Mouse (Mus musculus): ENCODE data around the gene Ttc22. TPM values are rescaled to one million over a fixed set of nuclear protein-coding genes. Genes with fewer than 3 reads are reported as not detected.

The Ttc22 gene
- total RNA-seq, 1 experiment from 2014 or later: not detected

GRCm38 (mm10) chr4:106647137-106647536 is 24.9 kb downstream of the Ttc22 start:
- ATAC-seq (replicated peaks; ENCODE audit: insufficient number of reproducible peaks, low FRiP score, low TSS enrichment, poor library complexity, severe bottlenecking): no peak

GRCm38 (mm10) chr4:106650833-106651527 is 28.7 kb downstream of the Ttc22 start, which contains the start of gene Pars2:
Gene Pars2, plus strand, starts transcription at chr4:106651069.
- peak; percentile 97 for ATAC-seq (replicated peaks; ENCODE audit: insufficient number of reproducible peaks, low FRiP score, low TSS enrichment, poor library complexity, severe bottlenecking)

GRCm38 (mm10) chr4:106652546-106652945 is 30.3 kb downstream of the Ttc22 start:
- ATAC-seq (replicated peaks; ENCODE audit: insufficient number of reproducible peaks, low FRiP score, low TSS enrichment, poor library complexity, severe bottlenecking): no peak

DNA sequence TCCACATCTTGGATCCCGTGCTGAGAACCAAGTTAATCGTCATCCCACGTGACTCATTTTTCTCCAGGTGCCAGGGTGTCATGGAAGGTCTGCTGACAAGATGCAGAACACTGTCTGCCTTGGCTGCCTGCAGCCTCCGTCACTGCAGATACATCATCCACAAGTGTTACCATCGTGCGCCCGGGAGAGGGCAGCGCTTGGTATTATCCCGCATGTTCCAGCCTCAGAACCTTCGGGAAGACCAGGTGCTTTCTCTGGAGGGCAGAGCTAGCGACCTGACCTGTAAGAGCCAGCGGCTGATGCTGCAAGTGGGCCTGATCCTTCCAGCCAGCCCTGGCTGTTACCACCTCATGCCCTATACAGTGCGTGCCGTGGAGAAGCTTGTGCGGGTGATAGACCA is 30.8 kb downstream of the Ttc22 start:
- ATAC-seq (replicated peaks; ENCODE audit: insufficient number of reproducible peaks, low FRiP score, low TSS enrichment, poor library complexity, severe bottlenecking): no peak

DNA sequence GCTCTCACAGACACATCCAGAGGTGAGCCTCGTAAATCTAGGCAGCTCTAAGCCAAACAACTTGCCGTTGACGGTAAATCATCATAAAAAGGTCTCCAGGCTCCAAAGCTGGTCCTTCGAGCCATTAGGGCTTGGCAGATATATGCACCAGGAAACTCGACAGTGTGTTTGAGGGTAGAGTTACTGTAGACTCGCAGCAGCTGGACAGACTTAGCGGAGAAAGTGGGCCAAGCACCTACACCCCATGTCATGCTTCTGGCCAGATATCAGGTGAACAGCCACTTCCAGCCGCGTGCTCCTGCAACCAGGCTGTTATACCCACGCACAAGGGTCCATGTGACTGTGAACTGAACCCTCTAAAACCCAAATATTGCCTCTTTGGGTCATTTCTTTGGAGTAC is 33.4 kb downstream of the Ttc22 start:
- ATAC-seq (replicated peaks; ENCODE audit: insufficient number of reproducible peaks, low FRiP score, low TSS enrichment, poor library complexity, severe bottlenecking): no peak

DNA sequence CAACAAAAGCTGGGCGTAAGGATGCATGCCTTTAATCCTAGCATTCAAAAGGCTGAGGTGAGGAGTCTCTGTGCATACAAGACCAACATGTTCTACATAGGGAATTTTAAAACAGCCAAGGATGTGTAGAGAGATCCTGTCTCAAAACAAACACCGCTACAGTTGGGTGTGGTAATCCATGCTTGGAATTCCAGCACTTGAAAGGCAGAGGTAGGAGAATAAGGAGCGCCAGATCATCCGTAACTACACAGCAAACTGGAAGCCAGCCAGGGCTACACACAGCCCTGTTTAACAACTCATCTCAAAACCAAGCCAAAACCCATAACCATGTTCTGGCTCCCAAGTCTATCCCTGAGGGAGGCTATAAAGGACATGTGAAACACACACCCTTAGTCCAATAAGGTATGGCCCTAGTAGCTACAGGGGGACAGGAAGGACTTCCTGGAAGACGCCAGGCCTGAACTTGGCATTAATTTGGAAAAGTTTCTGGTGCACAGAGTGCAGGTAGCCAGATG is 41.8 kb downstream of the Ttc22 start:
- ATAC-seq (replicated peaks; ENCODE audit: insufficient number of reproducible peaks, low FRiP score, low TSS enrichment, poor library complexity, severe bottlenecking): no peak

GRCm38 (mm10) chr4:106664697-106665096 is 42.5 kb downstream of the Ttc22 start:
- no peak for ATAC-seq (replicated peaks; ENCODE audit: insufficient number of reproducible peaks, low FRiP score, low TSS enrichment, poor library complexity, severe bottlenecking)

GRCm38 (mm10) chr4:106665269-106665668 is 43.0 kb downstream of the Ttc22 start:
- no peak for ATAC-seq (replicated peaks; ENCODE audit: insufficient number of reproducible peaks, low FRiP score, low TSS enrichment, poor library complexity, severe bottlenecking)

GRCm38 (mm10) chr4:106665673-106666072 is 43.4 kb downstream of the Ttc22 start:
- no peak for ATAC-seq (replicated peaks; ENCODE audit: insufficient number of reproducible peaks, low FRiP score, low TSS enrichment, poor library complexity, severe bottlenecking)

DNA sequence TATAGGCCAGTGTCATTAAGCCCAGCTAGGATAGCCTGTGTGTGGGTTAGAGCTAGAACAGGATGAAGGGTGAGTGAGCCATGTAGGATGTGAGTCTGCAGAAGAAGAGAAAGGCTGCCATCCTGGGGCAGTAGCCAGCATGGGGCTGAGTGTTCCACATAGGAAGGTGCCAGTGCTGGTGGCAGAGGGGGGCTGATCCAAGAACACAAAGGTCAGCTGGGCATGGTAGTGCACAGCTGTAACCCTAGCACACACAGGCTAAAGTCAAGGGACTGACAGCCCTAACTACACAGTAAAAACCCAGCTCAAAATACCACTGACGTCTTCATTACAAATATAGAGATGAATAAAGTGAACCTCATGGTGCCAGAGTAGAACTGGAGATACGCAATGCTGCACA is 44.3 kb downstream of the Ttc22 start:
- no peak for ATAC-seq (replicated peaks; ENCODE audit: insufficient number of reproducible peaks, low FRiP score, low TSS enrichment, poor library complexity, severe bottlenecking)

GRCm38 (mm10) chr4:106676749-106677148 is 54.5 kb downstream of the Ttc22 start:
- no peak for ATAC-seq (replicated peaks; ENCODE audit: insufficient number of reproducible peaks, low FRiP score, low TSS enrichment, poor library complexity, severe bottlenecking)

GRCm38 (mm10) chr4:106678442-106679118 is 56.3 kb downstream of the Ttc22 start, which contains the start of gene Ttc4:
Gene Ttc4, minus strand, starts transcription at chr4:106678944.
- peak; percentile 95 for ATAC-seq (replicated peaks; ENCODE audit: insufficient number of reproducible peaks, low FRiP score, low TSS enrichment, poor library complexity, severe bottlenecking)

- no peak for ATAC-seq (replicated peaks; ENCODE audit: insufficient number of reproducible peaks, low FRiP score, low TSS enrichment, poor library complexity, severe bottlenecking)
Observed at GRCm38 (mm10) chr4:106679152-106679551, 56.9 kb downstream of the Ttc22 start.

DNA sequence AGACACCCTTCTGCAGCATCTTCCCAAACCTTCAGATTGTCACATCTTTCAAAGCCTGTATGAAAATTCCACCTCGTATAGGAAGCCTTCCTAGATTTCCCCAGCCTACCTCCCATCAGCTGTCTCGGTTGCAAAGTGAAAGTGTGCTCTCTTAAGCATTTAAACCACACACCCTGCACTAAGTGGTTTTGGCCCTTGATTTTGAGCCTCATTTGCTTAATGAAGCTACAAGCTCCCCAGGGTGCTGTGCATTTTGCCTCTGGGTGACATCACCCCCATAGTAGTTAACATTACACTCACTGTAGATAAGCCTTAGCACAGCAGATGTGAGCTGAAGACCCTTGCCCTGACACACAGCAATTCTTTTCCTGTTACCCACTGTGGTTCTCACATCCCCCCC is 58.7 kb downstream of the Ttc22 start:
- ATAC-seq (replicated peaks; ENCODE audit: insufficient number of reproducible peaks, low FRiP score, low TSS enrichment, poor library complexity, severe bottlenecking): no peak

DNA sequence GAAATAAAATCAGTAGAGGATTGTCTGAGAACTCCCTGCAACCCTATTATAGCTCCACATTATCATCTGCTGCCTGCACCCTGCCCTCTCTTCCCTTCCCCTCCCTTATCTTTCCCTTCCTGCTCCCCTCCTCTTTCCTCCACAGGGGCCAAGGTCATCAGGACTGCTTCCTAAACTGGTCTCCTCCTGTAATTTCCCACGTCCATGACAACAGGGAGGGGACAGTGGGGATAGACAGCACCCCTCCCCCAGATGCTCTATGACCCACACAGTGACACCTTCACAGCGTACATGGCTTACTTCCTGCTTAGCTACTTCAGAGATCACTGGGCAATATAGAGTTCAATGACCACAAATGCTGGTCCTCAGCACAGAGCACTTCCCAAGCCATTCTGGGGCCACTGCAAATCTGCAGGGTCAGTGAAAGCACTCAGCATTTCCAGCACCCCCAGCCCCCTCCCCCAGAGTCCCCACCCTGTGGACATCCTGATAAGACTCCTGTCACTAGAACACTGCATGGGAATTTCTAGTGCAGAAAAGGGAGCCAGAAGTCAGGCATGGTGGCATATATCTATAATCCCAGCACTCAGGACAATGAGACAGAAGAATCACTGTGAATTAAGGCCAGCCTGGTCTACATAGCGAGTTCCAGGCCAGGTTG is 66.5 kb downstream of the Ttc22 start:
- ATAC-seq (replicated peaks; ENCODE audit: insufficient number of reproducible peaks, low FRiP score, low TSS enrichment, poor library complexity, severe bottlenecking): no peak

Other genes with a start within 250 kb of the Ttc22 start
- gene Pcsk9, start 158.1 kb upstream of the Ttc22 start, total RNA-seq (2017): not detected in 3 replicates
- not detected in 3 replicates for gene Bsnd, start 130.1 kb upstream of the Ttc22 start, total RNA-seq (2017)
- 2.5 to 7.5 TPM (median 3.2 TPM) in 3 replicates for gene Dhcr24, start 61.4 kb upstream of the Ttc22 start, total RNA-seq (2017)
- gene Lexm, start 5.2 kb upstream of the Ttc22 start, total RNA-seq (2017): not detected in 3 replicates
- 0.96 to 5.3 TPM (median 4.0 TPM) in 3 replicates for gene Pars2, start 28.6 kb downstream of the Ttc22 start, total RNA-seq (2017)
- gene Ttc4, start 56.5 kb downstream of the Ttc22 start, total RNA-seq (2017): 23.8 to 36.1 TPM (median 24.6 TPM) in 3 replicates
- gene Mroh7, start 108.5 kb downstream of the Ttc22 start, total RNA-seq (2017): not detected in 3 replicates
- gene Fam151a, start 111.5 kb downstream of the Ttc22 start, total RNA-seq (2017): not detected in 3 replicates
- 6.8 to 11.0 TPM (median 8.8 TPM) in 3 replicates for gene Acot11, start 182.6 kb downstream of the Ttc22 start, total RNA-seq (2017)

Data from monocyte, adult 5-6 weeks (primary cell).